Mouse (Mus musculus): ENCODE results near the gene Mpl.

The Mpl gene

GRCm38 (mm10) chr4:118457345-118457975, at the start of gene Mpl:
TSS of gene Mpl (minus strand) at chr4:118457513.
- DNase-seq (ENCODE audit: low spot score in 2 of 2) = no peak

- no peak for DNase-seq (ENCODE audit: low spot score in 2 of 2)
Measured at GRCm38 (mm10) chr4:118505551-118505950, 48.2 kb upstream of the Mpl start.

GRCm38 (mm10) chr4:118500792-118501191, 43.5 kb upstream of the Mpl start:
- DNase-seq (ENCODE audit: low spot score in 2 of 2) = no peak

- DNase-seq (ENCODE audit: low spot score in 2 of 2) = no peak
Measured at GRCm38 (mm10) chr4:118500171-118500724, 42.9 kb upstream of the Mpl start.

- no peak for DNase-seq (ENCODE audit: low spot score in 2 of 2)
Measured at GRCm38 (mm10) chr4:118490461-118490860, 33.1 kb upstream of the Mpl start.

- DNase-seq (ENCODE audit: low spot score in 2 of 2) = no peak
Measured at GRCm38 (mm10) chr4:118489717-118490132, 32.4 kb upstream of the Mpl start, which contains the start of gene Tie1. TSS of gene Tie1 (minus strand) at chr4:118490061.

- no peak for DNase-seq (ENCODE audit: low spot score in 2 of 2)
Measured at GRCm38 (mm10) chr4:118476773-118477530, 19.6 kb upstream of the Mpl start.

- DNase-seq (ENCODE audit: low spot score in 2 of 2) = no peak
Measured at GRCm38 (mm10) chr4:118472687-118473086, 15.4 kb upstream of the Mpl start.

- no peak for DNase-seq (ENCODE audit: low spot score in 2 of 2)
Measured at GRCm38 (mm10) chr4:118471281-118471680, 14.0 kb upstream of the Mpl start.

GRCm38 (mm10) chr4:118465697-118466163, 8.4 kb upstream of the Mpl start:
- no peak for DNase-seq (ENCODE audit: low spot score in 2 of 2)

GRCm38 (mm10) chr4:118464956-118465355, 7.6 kb upstream of the Mpl start:
- no peak for DNase-seq (ENCODE audit: low spot score in 2 of 2)

GRCm38 (mm10) chr4:118446415-118447153, 10.7 kb downstream of the Mpl start:
- no peak for DNase-seq (ENCODE audit: low spot score in 2 of 2)

- no peak for DNase-seq (ENCODE audit: low spot score in 2 of 2)
Measured at GRCm38 (mm10) chr4:118445781-118446414, 11.4 kb downstream of the Mpl start.

- DNase-seq (ENCODE audit: low spot score in 2 of 2) = no peak
Measured at GRCm38 (mm10) chr4:118445088-118445487, 12.2 kb downstream of the Mpl start.

- no peak for DNase-seq (ENCODE audit: low spot score in 2 of 2)
Measured at GRCm38 (mm10) chr4:118437829-118438253, 19.5 kb downstream of the Mpl start.

GRCm38 (mm10) chr4:118436820-118437603, 20.3 kb downstream of the Mpl start, which contains the start of gene Cdc20:
TSS of gene Cdc20 (minus strand) at chr4:118437352.
- peak; percentile 96 to 98 for DNase-seq (ENCODE audit: low spot score in 2 of 2)

GRCm38 (mm10) chr4:118432332-118432731, 25.0 kb downstream of the Mpl start:
- no peak for DNase-seq (ENCODE audit: low spot score in 2 of 2)

GRCm38 (mm10) chr4:118429215-118429895, 28.0 kb downstream of the Mpl start:
- DNase-seq (ENCODE audit: low spot score in 2 of 2) = no peak

- DNase-seq (ENCODE audit: low spot score in 2 of 2) = no peak
Measured at GRCm38 (mm10) chr4:118428531-118429214, 28.6 kb downstream of the Mpl start.
